Mouse (Mus musculus): ENCODE data around the gene Lpin2. TPM values are rescaled to one million over a fixed set of nuclear protein-coding genes. Genes with fewer than 3 reads are reported as not detected.

Gene Lpin2
- polyA plus RNA-seq, 1 experiment from 2014 or later: 15.1 TPM

Other genes with a start within 250 kb of the Lpin2 start
- 216 and 224 TPM in 2 replicates for gene Myom1, start 179.9 kb upstream of the Lpin2 start, polyA plus RNA-seq (2015; fragmentation: Nextera tagmentation; extraction: Ambion mirVana)
- gene Myl12a, start 179.7 kb upstream of the Lpin2 start, polyA plus RNA-seq (2015; fragmentation: Nextera tagmentation; extraction: Ambion mirVana): 666 and 686 TPM in 2 replicates
- 35.5 and 38.7 TPM in 2 replicates for gene Emilin2, start 129.4 kb downstream of the Lpin2 start, polyA plus RNA-seq (2015; fragmentation: Nextera tagmentation; extraction: Ambion mirVana)

All from heart, embryonic 16.5 days (tissue).